Mouse (Mus musculus) lung, postnatal 36 days (tissue): Measurements from ENCODE around the gene Zfp39.

Source experiments
- DNase-seq: peaks from one replicate; pipeline ENCODE4 v3.0.0; 2022; ENCODE audit warnings: mixed read lengths

Zfp39 gene

DNA sequence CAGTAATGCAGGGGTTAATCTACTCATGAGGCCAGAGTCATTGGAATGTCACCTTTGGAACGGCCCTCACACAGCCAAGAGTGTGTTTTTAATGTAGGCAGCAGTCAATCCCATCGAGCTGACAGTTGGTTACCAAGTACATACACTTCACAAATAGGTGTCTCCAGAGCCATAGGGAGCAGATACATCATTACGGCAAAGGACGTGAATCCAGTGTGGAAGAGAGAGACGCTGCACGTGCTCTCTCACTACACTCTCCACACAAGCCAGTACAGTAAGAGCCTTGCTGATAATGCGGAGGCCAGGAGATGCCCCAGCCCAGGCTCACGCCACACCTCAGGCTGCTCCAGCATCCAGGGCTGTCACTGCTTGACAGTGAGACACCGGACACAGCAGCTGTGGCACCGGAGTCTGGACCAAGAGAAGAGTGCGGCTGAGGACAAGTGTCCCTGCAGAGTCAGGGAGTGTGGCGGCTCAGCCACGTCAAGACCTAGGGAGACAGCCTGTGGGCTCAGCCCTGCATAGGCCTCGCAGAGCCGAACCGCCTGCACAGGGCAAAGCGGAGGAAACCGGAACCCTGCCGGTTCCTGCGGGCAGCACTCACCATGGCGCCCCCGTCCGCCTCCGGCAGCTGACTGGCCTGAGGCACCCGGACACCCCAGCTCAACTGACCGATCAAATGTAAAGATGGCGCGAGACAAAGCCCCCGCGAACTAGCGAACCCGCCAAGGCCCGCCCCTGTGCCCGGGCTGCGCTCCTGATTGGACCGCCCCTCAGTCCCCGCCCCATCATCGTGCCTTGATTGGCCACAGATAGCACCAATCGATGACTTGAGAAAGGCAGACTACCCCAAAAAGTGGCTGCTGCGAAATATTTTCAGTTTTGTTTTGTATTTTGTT lies at the start of gene Zfp39:
Gene Zfp39 (minus strand): TSS at position 715 of the 899 bp plus-strand sequence.
- DNase-seq = peak; percentile 98

DNA sequence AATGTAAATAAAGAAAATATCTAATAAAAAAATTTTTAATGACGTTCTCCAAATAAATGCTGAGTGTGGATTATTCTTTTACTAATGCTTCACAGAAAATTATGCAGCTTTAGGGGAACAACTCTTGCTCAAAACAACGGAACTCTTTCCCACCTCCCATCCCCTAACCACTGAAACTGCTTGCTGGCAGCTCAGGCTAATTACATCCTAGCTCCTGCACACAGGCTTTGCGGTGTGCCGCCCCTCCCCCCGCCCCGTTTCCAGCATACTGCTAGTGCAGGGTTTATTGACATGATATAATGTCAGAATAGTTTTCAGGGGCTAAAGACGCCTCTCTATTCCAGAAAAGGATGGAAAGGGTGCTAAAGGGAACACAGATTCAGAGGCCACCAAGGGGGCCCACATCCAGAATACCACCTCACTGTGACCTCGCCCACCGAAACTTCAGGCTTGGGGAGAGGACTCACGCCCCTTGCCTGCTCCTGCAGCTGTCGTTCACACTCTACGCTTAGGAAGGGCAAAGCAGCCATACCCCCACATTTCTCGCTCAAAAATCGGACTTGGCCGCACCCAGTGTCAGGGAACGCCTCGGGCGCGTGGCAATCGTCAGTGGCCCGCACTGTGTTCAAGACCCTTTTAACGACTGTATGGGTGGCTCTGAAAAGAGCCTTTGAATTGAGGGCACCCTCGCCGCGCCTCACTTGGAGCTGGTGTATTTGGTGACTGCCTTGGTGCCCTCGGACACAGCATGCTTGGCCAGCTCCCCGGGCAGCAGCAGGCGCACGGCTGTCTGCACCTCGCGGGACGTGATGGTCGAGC lies 49.5 kb upstream of the Zfp39 start:
- no peak for DNase-seq

DNA sequence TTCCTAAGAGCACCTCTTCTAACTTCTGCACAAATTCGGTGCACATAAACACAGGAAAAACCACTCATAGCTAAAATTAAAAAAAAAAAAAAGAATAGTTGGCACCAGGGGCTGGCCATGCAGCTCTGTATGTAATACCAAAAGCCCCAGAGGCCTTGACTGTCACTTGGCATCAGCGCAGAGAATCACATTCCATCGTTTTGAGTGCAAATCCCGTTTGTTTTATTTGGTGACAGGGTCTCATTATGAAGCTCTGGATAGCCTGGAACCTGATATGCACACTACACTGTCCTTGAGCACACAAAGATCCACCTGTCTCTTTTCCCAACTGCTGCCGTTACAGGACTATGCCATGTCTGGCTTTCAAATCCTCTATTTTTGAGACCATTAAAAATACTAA lies 47.2 kb upstream of the Zfp39 start:
- no peak for DNase-seq

DNA sequence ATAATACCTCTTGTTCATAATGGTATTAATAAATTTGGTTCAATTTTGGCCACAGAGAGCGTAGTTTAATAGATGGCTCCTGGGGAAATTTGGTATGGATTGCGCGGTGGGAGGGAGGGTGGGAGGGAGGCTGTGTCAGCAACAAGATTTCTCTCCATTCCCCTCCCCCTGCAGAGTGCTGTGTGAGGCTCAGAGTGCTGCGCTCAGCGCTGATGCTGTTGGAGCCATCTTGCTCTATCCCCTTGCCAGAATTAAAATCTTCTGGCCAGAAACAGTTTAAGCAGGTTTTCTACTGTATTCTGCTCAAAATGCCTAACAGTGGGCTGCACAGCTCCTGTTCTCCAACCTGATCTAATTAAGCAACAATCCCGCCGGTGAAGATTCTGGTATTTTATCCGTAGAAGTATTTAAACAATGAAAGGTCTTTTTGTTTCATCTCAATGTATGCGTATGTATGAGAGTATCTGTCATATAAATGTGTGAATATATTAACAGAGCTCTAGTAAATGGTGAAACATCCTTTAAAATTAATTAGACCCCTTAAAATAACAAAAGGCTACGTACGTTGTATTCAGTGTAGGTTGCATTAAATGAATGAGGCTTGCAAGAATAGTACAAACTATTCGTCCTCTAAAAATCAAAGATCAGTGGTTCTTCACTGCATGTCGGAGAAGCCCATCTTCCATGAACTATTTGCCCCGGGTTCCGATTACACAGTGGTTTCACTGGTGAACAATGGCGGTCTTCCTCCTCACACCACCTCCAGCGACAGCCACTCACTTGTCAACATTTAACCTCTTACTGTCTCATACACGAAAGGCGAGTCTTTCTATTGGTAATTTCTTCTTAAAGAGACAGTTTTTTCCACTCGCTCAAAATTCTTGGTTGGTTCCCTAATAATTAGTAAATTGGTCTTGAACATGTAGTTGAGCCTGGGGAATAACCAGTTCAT lies 45.7 kb upstream of the Zfp39 start:
- DNase-seq = no peak

DNA sequence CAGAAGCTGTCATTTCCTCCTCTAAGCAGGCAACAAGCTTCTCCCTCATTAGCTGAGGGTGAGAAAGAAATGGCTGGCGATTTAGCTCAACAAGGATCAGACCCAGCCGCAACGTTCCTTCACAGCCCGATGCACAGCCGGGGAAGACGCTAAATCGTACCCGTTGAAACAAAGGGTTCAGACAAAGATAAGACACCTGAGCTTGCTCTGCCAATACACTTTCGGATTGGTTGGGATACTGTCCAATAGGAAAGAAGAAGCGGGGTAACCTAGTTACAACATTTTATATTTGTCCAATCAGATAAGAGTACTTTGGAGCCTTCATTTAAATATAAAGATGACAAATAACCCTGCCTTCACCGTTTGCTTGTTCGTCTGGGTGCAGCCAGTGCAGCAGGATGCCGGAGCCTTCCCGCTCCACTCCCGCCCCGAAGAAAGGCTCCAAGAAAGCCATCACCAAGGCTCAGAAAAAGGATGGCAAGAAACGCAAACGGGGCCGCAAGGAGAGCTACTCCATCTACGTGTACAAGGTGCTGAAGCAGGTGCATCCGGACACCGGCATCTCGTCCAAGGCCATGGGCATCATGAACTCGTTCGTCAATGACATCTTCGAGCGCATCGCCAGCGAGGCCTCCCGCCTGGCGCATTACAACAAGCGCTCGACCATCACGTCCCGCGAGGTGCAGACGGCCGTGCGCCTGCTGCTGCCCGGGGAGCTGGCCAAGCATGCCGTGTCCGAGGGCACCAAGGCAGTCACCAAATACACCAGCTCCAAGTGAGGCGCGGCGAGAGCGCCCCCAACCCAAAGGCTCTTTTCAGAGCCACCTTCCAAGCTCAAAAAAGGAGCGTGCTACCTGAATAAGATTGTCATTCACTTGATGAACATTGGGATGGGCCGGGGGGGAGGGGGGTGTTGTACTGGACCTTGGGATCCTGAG lies 44.8 kb upstream of the Zfp39 start, which contains the start of gene Hist3h2ba:
Gene Hist3h2ba (plus strand): TSS at position 379 of the 938 bp plus-strand sequence.
- peak; percentile 56 for DNase-seq

DNA sequence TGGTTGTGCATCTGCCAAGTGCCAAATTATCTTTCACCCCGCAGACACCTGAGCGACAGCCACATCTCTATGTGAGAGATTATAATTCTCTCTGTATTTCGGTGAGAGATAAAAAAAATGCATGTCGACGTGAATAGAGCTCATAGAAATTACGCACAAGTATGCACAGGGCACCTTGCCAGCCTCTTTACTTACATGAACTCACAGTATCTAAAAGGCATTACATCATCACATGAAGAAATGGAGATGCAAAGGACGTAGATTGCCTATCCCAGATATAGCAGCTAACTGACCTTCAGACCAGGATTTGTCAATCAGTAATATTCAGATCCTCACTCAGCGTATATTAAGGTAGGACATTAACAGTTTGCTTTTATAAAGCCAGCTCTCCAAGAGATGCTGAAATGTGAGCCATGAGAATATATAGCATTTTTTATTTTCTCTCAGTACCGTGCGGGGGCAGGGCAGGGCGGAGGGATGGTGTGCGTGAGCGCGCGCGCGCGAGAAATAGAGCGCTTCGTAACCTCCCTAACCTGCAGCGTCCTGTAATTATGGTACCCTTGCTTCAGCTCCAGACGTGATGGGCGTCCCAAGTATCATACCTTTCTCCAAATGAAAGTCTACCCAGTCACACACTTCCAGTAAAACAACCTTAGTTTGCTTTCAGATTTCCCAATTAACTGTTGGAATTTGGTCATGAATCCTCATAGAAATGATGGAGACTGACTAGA lies 43.9 kb upstream of the Zfp39 start:
- no peak for DNase-seq

DNA sequence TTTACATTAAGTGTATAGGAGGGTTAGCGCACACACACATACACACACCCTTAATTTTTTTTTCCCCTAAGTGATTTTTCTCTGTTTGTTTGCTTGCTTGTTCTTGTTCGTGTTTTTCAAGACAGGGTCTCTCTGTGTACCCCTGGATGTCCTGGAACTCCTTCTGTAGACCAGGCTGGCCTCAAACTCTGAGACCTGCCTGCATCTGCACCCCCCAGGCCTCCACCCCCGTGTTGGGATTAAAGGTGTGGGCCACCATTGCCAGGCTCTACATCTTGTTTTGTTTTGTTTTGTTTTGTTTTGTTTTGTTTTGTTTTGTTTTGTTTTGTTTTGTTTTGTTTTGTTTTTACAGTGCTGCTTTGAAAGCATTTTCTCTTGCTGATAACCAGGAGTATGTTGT lies 43.3 kb upstream of the Zfp39 start:
- no peak for DNase-seq

DNA sequence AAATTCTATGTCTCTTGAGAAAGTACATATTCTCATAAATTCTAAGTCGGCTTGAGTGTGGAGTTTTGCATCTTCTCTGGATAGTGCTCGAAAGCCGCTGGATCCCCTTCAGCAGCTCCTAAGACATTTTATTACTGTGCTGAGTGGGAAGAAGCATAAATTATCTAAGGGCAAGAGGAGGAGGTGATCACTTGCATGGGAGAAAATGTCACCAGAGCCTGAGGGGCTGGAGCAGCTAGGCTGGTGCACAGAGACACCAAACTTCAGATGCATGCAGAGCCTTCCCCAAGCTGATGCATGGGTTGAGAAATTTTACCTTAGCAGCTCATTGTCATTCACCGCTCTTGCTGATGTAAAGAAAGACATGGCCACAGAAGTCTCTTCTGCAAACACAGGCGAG lies 40.1 kb upstream of the Zfp39 start:
- DNase-seq = no peak

DNA sequence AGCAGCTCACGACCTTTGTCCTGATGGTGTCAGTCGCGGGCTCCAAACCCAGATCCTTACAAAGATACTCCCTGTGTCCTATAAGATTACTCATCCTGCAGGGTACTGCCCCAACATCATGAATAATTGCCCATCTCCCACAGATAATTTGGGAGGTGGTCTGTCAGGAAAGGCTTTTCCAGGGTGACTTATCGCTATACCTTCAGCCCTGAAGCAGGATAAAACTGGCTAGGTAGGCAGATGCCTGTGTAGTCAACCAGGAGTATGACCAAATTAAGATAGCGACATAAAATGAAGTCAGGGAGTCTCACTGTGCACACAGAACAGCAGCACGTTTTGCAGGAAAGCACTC lies 35.0 kb upstream of the Zfp39 start:
- no peak for DNase-seq

DNA sequence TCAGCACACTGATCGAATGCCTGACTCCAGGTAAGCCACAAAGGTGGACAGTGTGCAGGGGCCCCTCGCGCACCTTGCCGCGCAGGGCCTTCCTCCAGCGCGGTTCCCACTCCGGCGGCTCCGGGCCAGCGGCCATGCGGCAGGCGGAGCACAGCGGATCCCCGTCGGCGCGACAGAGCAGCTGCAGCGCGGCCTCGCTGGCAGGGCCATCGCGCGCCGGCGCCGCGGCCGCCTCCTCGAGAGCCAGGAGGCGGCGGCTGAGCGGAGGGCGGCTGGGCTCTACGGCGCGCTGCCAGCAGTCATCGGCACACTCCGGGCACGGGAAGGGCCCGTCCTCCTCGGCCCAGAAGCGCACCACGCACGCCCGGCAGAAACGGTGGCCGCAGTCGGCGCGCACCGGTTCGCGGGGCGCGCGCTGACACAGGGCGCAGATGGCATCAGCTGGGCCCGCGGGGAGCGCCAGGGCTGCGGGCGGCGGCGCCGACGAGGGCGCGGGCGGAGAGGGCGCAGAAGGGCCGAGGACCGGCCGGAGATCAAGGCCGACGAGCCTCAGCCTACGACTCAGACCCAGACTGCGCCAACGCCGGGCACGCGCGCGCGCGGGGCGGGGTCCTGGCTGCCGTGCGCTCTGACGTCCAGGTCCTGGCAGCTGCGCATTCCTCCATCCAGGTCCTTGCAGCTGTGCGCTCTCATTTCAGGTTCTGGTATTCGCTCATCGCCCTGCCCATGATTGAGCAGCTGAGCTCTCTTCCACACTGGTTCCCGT lies 34.5 kb upstream of the Zfp39 start, which contains the start of gene Rnf187:
Gene Rnf187 (minus strand): TSS at position 595 of the 766 bp plus-strand sequence.
- DNase-seq = peak; percentile 96

DNA sequence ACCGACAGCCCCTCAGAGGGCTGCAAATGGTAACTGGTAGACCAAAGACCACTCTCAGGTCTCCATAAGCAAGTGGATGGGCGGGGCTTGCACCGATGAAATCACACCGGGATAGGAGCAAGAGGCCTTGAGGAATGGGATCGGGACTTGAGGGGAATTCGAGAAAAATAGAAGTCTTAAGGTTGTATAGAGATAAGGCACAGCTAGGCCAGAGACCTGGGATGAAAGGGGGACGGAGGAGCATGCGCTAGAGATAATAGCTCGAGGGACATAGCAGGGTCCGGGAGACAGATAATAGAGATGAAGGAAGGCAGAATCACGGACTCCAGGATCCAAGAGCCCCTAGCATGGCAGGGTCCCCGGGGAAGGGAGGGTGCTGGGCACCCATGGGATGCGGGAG lies 33.9 kb upstream of the Zfp39 start:
- DNase-seq = peak; percentile 17

DNA sequence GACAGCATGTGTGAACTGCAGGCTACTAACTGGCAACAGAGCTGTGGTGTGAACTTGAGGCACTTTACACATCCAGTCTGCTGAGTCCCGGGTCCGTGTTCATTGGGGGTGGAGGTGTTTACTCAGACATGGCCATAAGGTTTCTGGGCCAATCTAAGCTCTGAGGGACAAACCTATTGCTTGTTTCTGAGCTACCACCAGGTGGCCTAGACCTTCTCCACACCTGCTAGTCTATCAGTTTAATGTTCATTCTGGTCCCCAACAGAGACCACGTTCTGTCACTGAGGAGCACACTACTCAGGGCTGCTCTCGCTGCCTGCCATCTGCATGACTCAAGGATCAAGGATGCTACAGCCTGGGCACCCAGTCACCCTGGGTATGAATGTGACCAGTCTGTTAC lies 27.6 kb upstream of the Zfp39 start:
- no peak for DNase-seq

DNA sequence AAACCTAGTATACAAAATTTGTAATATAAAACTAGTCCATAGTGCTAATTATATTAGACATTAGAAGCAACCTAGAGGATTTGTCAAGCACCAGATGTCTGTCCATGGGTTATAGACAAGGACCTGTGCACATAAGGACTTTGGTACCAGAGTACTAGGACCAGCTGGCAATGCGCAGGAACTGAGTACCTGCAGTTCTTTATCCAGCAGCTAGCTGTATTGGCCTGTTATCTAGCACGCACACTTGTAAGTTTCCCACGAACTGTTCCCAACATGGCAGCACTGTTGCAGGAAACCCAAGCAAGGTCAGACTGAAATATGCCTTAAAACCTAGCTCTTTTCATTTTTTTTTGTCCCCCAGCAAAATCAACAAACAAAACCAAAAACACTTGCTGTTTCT lies 26.2 kb upstream of the Zfp39 start:
- no peak for DNase-seq

DNA sequence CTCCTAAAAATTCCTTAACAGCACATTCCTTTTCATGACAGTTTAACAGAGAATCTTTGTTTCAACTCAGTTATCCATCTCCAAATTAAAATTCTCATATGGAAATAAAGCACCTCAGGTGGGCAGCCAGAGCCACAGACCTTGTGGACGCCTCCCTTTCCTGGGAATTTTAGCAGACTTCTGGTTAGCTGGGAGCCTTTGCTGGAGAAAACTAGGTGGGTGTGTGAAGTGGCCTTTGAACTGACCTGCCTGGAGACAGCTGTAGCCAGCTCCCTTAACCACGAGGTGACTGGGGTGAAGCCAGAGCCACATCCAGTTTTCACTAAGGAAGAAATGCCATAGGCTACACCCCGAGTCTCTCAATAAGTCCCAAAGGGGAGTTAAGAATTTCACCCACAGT lies 25.6 kb upstream of the Zfp39 start:
- DNase-seq = no peak

DNA sequence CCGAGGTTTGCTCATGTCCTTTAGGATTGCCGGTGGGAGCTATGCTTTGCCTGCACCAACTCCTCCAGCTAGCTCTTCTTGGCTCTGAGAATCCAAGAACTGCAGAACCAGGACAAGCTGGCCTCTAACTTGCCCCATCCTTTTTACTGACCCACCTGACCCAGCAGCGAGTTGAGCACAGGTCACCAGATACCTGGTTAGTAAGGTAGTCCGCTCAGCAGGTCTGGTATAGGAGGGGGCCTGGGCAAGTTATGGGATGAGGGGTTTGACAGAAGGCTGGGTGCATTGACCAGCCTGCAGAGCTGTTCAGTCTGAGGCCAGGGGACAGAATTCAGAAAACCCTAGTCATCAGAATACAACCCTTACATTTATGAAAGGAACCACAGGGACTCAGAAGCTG lies 25.0 kb upstream of the Zfp39 start:
- DNase-seq = no peak

DNA sequence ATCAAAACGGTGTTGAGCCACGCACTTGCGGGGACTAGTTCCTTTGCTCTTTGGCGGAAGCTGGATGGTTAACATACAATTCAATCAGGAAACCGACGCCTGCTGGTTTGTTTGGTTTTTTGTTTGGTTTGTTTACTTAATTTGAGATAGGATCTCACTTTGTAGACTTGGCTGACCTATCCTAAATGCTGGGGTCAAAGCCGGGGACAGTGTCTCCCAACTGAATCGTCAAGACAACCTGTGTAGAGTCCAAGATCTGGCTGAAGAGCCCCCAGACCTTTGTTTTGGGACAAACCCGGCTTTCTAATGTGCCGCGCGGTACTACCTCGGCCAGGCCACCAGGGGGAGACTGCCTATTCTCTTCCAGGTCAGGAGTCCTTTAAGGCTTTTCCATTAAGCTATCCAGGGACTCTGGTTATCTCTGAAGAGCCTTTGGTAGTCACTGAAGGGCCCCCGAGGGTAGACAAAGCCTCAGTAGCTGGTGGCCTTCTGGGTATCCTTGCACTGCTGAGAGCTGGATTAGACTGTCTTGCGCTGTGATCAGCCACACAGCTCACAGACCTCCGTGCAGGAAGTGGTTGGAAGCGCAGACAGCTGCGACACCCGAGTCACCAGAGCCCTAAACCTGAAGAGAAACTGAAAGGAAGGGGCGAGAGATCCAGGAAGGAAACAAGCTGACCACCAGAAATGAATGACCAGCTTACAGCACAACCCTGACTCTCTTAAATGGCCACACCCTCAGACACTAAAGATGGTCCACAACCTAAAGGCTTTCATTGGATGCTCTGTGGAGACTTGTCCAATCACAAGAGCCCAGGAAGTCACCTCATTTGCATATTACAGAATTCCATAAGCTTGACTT lies 24.0 kb upstream of the Zfp39 start:
- peak; percentile 77 for DNase-seq

DNA sequence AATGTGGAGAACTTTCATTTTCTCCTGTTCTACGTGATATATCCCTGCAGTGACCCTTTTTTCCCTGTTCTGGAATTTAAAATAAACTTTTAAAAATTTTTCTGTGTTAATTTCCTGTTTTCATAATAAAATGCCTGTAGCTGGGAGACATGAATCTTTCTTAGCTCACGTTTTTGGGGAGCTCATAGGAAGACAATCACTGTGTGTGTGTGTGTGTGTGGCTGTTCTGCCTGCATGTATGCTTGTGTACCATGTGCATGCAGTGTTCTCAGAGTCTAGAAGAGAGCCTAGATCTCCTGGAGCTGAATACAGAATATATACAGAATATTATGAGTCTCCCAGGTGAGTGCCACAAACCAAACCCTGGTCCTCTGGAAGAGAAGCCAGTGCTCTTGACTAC lies 23.0 kb upstream of the Zfp39 start:
- DNase-seq = no peak

DNA sequence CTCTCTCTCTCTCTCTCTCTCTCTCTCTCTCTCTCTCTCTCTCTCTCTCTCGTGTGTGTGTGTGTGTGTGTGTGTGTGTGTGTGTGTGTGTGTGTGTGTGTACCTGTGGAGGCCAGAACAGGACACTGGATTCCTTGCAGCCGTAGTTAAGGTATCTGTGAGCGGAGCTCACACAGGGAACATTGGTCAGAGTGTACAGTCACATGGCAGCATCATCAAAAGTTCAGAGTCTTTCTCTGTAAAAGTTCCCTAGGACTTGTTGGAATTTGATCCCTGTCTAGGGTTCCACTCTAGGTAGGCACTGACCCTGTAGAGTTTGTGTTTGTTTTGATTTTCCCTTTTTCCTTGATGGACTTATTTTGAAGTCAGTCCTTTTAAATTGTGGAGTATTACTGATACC lies 22.6 kb upstream of the Zfp39 start:
- DNase-seq = no peak

DNA sequence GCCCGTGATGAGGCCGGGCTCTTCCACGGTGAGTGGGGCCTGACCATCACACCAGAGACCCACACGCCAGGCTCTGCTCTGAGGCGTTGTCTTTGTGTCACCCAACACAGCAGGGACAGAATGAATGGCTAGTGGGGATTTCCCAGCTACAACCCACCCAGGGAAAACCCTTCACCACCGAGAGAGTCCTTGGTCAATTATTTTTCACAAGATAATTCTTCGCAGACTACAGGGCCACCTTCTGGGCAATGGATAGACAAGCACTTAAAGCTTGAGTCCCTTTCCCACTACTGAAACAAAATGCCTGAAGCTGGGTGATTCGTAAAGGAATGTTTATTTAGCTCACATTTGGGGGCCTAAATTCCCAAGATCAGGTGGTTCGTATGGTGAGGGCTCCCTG lies 18.4 kb upstream of the Zfp39 start:
- no peak for DNase-seq
